Mouse (Mus musculus): ENCODE data around the gene Usp7. TPM values are rescaled to one million over a fixed set of nuclear protein-coding genes. Genes with fewer than 3 reads are reported as not detected.
"Not testable (repeated sequence)": the region's sequence is repeated elsewhere in the genome, so short reads cannot be mapped to it uniquely, and the experiment has no call there.

Gene Usp7
- total RNA-seq, 2 experiments from 2014 or later: 144 to 151 TPM

GRCm38 (mm10) chr16:8783198-8783913, 8.8 kb downstream of the Usp7 start:
- DNase-seq (ENCODE audit: low spot score in 2 of 2): no peak

GRCm38 (mm10) chr16:8781660-8782059, 10.4 kb downstream of the Usp7 start:
- DNase-seq (ENCODE audit: low spot score in 2 of 2): no peak

GRCm38 (mm10) chr16:8781191-8781590, 10.9 kb downstream of the Usp7 start:
- no peak for DNase-seq (ENCODE audit: low spot score in 2 of 2)

- no peak for DNase-seq (ENCODE audit: low spot score in 2 of 2)
These were observed 11.9 kb downstream of the Usp7 start for GRCm38 (mm10) chr16:8780187-8780586.

- no peak for DNase-seq (ENCODE audit: low spot score in 2 of 2)
These were observed 13.4 kb downstream of the Usp7 start for GRCm38 (mm10) chr16:8778697-8779096.

- no peak for DNase-seq (ENCODE audit: low spot score in 2 of 2)
These were observed 14.9 kb downstream of the Usp7 start for GRCm38 (mm10) chr16:8777202-8777601.

- no peak for DNase-seq (ENCODE audit: low spot score in 2 of 2)
These were observed 15.5 kb downstream of the Usp7 start for GRCm38 (mm10) chr16:8776634-8777033.

GRCm38 (mm10) chr16:8771086-8771485, 21.0 kb downstream of the Usp7 start:
- no peak for DNase-seq (ENCODE audit: low spot score in 2 of 2)

GRCm38 (mm10) chr16:8770342-8770741, 21.8 kb downstream of the Usp7 start:
- DNase-seq (ENCODE audit: low spot score in 2 of 2): not testable (repeated sequence)

- DNase-seq (ENCODE audit: low spot score in 2 of 2): no peak
These were observed 22.6 kb downstream of the Usp7 start for GRCm38 (mm10) chr16:8769466-8769865.

GRCm38 (mm10) chr16:8769065-8769464, 23.0 kb downstream of the Usp7 start:
- DNase-seq (ENCODE audit: low spot score in 2 of 2): peak; percentile 34 to 66

GRCm38 (mm10) chr16:8768588-8768987, 23.5 kb downstream of the Usp7 start:
- DNase-seq (ENCODE audit: low spot score in 2 of 2): no peak

- no peak for DNase-seq (ENCODE audit: low spot score in 2 of 2)
These were observed 24.0 kb downstream of the Usp7 start for GRCm38 (mm10) chr16:8768071-8768470.

- peak in 1 of 2 experiments; percentile 51 for DNase-seq (ENCODE audit: low spot score in 2 of 2)
These were observed 24.7 kb downstream of the Usp7 start for GRCm38 (mm10) chr16:8767133-8768052.

GRCm38 (mm10) chr16:8766196-8766595, 25.9 kb downstream of the Usp7 start:
- no peak for DNase-seq (ENCODE audit: low spot score in 2 of 2)

GRCm38 (mm10) chr16:8764124-8764907, 27.8 kb downstream of the Usp7 start:
- DNase-seq (ENCODE audit: low spot score in 2 of 2): no peak

GRCm38 (mm10) chr16:8763028-8763427, 29.1 kb downstream of the Usp7 start:
- DNase-seq (ENCODE audit: low spot score in 2 of 2): peak; percentile 25 to 59

- DNase-seq (ENCODE audit: low spot score in 2 of 2): no peak
These were observed 30.2 kb downstream of the Usp7 start for GRCm38 (mm10) chr16:8761894-8762293.

- DNase-seq (ENCODE audit: low spot score in 2 of 2): no peak
These were observed 31.1 kb downstream of the Usp7 start for GRCm38 (mm10) chr16:8761005-8761404.

- DNase-seq (ENCODE audit: low spot score in 2 of 2): no peak
These were observed 33.1 kb downstream of the Usp7 start for GRCm38 (mm10) chr16:8758979-8759378.

- DNase-seq (ENCODE audit: low spot score in 2 of 2): no peak
These were observed 33.9 kb downstream of the Usp7 start for GRCm38 (mm10) chr16:8758193-8758592.
